Mouse (Mus musculus): ENCODE measurements around the gene Pou5f1.

The Pou5f1 gene

DNA sequence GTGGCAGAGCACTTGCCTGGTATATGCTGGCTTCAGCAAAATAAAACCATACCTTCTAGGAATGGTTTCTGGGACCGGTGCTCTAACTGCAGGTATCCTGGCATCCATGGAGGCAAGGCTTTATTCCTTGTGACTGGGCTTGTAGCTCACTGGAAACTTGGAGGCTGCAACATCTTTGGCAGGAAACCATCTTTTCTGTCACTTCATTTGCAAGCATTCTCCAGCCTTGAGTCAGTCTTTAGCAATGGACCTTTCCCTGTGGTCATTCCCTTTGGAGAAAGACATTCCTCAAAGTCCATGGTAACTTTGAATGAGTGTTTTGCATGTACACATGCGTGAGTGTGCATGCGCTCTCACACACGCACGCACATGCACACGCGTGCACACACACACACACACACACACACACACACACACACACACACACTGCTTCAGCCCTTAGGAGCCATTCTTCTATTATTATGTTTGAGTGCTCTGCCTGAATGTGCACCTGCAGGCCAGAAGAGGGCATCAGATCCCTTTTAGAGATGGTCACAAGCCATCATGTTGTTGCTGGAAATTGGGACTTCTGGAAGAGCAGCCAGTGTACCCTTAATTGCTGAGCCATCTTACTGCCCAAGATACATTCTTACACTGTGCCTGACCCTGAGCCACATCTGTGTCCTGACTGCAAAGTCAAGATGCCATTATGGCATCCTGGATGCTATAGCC lies 7.3 kb downstream of the Pou5f1 start:
- DNase-seq (ENCODE audit: low read depth, low spot score) = no peak

DNA sequence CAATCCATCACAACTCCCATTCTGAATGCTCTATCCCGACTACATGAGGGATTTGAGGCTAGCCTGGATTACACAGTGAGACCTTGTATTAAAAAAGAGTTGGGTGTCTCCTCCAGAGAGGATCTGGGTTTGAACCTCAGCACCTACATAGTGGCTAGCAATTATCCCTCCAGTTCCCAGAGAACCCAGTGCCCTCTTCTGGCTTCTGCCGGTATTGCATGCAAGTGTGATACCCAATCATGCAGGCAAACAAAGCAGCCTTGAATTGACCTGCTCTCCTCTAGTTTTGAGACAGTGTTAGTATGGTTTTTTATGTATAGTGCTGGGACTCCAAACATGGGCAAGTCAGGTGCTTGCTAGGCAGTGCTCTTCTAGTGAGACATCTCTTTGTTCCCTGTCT lies 8.1 kb downstream of the Pou5f1 start:
- DNase-seq (ENCODE audit: low read depth, low spot score) = no peak

DNA sequence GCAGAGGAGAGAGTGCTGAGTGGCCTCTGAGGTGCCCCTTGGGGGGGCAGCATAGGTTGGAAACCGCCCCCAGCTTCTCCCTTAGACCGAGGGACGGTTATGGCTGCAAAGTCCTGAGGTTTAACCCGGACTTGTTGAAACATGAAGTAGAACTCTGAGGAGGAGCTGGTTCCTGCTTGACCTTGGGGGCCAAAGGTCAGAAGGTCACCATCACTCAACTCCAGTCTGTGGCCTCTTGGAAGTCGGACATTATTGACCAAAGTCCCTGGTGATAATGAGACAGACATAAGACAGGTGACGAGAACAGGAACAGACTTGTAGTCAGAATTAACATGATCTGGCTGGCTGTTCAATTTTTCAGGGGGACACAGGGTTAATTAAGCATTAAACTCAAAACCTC lies 8.9 kb downstream of the Pou5f1 start:
- no peak for DNase-seq (ENCODE audit: low read depth, low spot score)

DNA sequence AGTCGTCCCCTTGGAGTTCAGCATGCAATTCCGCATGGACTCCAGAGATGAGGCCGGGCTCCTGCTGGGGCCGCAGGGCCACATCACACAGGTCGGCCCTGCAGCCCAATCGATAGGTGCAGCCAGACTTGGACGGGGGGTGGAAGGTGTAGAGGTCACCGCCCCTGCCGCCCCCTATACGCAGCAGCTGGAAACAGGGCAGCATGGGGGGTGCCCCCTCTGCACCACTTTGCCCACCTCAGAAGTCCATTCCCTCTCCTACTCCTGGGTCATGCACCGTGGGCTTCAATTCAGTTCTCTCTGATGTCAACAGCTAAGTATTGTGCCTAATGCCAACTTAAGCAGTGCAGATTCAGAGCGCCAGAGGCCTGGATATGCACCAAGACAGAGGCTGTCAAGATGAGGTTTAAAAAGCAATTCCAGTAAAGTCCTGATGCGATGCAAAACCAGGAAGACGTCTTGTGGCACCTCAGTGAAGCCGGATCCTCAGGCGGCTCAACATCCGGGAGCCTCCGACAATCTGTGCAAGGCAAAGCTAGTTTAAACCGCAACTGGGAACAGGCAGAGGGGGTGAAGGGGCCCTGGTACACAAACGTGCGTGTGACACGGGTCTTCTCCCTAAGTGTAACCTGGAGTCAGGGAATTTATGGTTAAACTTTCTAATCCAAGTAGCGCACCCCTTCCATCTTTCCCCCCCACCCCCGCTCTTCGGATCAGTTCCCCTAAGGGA lies 10.3 kb downstream of the Pou5f1 start:
- DNase-seq (ENCODE audit: low read depth, low spot score) = no peak

DNA sequence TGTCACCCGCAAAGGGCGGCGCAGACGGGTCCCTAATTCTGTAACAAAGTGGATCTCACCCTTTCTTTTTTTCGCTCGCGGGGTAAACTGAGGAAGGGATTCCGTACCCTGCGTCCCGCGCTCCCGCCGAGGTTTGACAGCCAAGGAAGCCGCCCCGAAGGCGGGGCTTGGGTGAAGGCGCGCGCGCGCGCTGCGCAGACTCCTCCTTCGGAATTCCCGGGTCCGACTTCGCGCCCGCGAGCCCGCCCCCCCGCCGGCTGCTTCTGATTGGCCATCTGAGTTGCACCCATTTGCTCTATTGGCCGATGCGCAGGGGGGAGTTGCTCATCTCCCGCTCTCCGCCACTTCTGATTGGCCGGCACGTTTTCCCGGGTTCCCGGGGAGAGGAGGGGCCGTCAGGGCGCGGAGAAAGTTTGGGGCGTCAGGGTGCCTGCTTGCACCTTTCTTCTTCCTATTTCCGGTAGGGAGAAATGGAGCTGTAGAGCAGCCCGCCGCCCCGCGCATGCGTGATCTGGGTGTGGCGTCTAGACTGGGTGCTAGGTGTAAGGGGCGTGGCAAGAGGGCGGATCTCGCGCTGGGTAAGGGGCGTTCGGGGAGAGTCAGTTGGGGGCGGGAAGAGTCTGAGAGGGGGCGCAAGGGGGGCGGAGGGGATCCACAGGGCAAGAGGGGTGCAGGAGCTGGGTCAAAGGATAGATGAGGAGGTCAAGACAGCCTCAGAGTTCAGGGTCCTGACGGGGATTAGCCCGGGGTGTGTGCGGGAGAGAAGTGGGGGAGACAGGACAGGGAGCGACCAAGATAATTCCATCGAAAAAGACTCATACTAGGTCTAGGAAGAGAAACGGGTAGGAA lies 11.1 kb downstream of the Pou5f1 start, which contains the start of the genes Tcf19 and Cchcr1:
Gene Tcf19, minus strand, starts transcription at position 173 of the 849 bp plus-strand sequence.
Gene Cchcr1, plus strand, starts transcription at position 449 of the 849 bp plus-strand sequence.
- DNase-seq (ENCODE audit: low read depth, low spot score) = peak; percentile 98

DNA sequence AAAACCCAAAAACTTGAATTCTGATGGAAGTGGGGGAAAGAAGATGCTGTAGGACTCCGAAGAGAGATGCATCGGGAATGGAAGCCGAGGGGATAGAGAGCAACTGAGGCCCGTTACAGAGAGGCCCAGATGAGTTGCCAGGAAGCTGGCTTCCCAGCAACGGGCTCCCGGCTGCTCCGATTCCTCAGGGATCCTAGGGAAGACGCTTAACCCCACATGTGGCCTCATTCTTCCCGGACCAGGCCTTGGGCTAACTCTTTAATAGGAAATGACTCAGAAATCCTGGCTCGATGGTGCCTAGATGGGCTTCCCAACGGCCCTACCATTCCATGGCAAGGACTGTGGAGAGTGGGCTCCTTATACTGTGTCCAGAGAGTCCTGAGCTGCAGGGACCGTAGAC lies 11.7 kb downstream of the Pou5f1 start:
- DNase-seq (ENCODE audit: low read depth, low spot score) = no peak

DNA sequence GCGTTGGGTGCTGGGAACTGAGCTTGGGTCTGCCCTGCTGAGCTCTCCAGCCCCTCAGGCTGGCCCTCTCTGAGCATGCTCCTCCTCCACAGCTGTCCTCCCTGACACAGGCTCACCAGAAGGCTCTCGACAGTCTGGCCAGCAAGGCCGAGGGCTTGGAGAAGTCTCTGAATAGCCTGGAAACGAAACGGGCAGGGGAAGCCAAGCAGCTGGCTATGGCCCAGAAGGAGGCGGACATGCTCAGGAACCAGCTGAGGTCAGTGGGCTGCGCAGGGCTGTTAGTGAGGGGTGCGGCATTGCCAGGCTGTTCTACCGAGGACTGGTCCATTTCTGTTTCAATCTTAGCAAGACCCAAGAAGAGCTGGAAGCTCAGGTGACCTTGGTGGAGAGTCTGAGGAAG lies 18.5 kb downstream of the Pou5f1 start:
- DNase-seq (ENCODE audit: low read depth, low spot score) = no peak

DNA sequence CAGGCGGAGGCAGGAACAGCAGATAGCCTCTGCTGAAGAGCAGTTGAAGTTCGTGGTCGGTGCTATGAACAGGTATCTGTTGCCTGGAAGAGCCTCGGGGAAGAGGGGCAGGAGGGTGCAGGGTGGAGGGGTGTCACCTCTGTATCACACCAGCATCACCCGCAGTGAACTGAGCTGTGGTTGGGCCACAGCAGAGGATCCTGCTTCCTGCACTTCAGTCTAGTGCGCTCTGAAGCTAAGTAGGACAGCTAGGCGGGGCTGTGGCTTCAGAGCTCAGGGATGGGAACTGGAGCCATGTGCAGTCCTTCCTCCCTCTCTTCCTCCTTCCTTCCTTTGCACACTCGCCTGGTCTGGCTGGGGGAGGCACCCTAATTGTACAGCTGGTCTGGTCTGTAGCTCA lies 20.8 kb downstream of the Pou5f1 start:
- no peak for DNase-seq (ENCODE audit: low read depth, low spot score)

DNA sequence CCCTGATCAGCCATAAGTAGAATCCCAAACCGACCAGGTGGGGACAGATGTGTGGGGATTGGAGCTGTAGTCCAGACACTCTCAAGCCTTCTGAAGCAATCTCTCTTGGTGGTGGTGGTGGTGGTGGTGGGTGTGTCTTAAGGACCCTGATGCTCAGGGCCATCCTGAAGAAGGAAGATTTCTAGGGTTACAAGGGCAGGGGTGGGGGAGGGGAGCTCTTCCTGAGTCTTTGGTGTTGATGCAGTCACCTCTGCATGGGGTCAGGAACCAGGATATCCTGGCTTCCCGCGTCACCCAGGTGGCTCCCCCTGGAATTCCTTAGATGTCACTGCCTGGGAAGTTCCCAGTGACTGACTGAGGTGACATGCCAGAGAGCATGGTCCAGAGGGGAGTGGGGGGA lies 26.5 kb downstream of the Pou5f1 start:
- DNase-seq (ENCODE audit: low read depth, low spot score) = no peak

DNA sequence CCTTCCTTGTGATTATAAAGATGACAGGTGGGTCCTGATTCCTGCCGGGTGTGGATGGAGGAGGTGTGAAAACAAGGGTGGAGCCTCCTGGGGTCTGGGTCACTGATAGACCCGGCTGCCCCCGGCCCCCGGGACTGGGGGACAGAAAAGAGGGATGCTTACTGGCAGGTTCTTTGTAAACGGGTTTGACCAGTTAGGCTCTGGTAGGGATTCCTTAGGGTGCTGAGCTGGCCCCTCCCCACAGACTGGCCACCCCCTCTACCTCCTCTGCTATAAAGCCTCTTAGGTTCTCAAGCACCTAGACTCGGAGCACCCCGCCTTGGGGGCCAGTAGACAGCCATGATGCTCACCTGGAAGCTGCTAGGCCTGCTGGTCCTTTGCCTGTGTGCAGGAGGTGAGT lies 27.1 kb downstream of the Pou5f1 start, which contains the start of gene Psors1c2:
Gene Psors1c2, plus strand, starts transcription at position 301 of the 400 bp plus-strand sequence.
- no peak for DNase-seq (ENCODE audit: low read depth, low spot score)

DNA sequence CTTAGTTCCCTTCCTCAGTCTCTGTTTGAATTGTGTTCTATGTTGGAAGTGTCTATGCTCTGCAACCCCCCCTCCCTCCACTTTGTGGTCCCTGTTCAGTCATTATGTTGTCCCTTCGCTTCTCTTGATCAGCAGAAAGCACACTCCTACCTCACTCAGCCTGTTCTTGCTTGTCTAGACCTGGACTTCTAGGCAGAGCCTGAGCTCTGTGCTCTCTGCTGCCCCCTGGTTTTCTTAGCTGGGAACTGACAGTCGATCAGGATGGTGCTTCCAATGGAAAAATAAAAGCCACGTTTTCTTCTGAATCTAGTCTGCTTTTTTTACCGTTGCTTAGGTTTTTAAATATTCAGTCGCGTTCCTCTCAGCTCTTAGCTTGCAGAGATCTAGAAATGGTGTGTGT lies 28.5 kb downstream of the Pou5f1 start:
- no peak for DNase-seq (ENCODE audit: low read depth, low spot score)

DNA sequence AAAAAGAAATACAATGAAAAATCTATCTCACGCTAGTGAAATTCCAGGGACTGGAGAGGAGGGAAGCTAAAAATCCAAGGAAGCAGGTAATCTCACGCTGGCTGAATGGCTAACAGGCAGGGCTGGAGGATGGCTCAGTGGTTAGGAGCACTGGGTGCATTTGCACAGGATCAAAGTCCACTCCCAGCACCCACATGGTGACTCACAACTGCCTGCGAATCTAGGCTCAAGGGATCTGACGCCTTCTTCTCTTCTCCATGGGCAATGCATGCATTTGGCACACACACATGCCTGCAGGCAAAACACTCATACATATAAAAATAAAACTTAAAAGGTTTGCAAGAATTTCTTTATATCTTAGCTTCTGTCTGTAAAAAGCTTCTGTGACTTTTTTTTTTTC lies 31.6 kb downstream of the Pou5f1 start:
- DNase-seq (ENCODE audit: low read depth, low spot score) = no peak

DNA sequence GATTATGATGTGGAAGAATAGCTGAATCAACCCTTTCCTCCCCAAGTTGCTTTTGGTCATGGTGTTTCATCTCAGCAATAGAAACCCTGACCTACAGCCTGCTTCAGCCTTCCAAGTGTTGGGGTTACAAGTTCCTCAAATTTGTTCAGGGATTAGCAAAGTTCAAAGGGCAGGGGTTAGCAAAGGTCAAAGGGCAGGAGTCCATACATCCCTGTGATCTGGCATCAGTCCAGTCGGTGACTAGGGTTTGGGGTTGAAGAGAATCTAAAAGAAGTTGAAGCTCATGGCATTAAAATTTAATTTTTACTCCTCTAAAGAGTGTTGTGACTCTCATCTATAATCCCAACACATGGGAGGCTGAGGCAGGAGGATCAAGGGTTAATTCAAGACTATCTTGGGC lies 32.7 kb downstream of the Pou5f1 start:
- DNase-seq (ENCODE audit: low read depth, low spot score) = no peak

DNA sequence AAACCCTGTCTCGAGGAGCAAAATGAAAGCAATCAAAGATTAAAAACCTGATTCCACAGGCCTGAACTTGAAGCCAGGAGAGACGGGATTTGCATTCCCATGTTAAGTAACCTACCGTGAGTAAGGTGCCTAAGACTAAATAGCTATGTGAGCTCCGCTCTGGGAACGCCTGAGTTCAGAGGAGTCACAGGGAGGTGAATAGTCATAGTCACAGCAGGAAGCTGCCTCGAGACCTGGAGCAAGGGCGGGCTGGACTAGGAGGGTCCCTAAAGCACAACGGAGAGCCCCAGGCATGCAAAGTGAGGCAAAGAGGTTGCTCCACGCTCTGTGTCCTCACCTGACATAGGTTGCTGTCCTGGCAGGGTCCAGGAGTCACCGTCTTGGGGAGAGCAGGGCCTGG lies 33.7 kb downstream of the Pou5f1 start:
- DNase-seq (ENCODE audit: low read depth, low spot score) = no peak

DNA sequence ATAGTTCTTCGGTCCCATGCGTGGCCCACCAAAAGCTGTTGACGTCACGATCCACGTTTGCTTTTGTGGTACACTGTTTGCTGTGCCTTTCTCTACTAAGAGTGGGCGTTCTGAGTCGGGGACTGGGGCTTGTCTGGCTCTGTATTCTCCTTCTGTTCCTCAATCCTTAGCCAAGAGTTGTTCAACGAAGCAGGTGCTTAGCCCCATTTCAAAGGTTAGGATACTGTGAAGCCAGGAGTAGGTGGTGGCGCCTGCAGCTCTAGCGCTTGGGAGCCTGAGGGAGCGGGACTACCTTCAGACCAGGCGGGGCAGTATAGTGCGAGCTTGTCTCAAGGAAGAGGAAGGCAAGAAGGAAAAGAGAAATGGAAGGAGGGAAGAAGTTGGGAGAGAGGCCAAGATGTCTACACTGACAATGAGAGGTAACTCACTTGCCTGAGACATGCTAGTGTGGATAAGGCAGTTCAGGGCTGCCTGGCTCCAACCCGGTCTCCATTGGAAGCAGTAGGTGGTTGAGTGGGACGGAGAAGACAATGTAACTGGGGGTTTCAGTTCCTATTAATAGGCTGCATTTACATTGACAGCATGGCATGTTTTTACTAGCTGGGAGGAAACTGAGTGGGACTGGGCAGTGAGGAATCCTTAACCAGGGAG lies 37.1 kb downstream of the Pou5f1 start:
- no peak for DNase-seq (ENCODE audit: low read depth, low spot score)

DNA sequence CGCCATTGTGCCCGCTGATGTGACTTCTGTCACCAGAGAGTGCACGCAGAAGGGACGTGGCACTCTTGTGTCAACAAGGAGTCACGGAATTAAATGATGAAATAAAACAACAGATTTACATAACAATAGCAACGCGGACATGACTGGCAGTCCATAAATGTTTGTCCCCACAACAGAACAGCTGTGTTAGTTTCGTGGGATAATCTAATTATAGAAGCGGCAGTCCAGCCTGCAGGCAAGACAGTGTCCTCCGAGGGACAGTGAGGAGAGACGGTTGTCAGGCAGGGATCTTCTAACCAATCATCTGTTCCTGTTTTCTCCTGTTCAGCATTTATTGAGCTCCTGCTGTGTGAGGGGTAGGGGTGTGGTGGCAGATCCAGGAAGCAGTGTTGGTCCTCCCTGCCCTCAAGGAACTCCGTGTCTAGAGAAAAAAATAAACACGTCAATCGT lies 37.6 kb downstream of the Pou5f1 start:
- DNase-seq (ENCODE audit: low read depth, low spot score) = no peak

DNA sequence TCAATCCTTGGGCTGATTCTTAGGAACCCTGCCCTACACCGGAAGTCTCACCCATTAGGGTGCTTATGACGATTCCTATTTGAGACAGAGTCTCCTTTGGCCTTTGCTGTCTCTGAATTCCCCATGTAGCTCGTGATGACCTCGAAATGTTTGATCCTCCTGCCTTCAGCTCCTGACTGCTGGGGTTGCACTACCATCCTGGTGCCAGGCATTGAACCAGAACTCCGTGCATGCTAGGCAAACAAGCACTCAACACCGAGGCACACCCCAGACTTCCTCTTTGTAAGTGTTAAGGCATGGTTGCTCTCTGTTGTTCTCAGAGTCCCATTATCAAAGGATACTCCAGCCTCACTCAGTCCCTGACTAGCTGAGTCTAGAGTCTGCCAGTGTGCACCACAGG lies 38.2 kb downstream of the Pou5f1 start:
- DNase-seq (ENCODE audit: low read depth, low spot score) = no peak

DNA sequence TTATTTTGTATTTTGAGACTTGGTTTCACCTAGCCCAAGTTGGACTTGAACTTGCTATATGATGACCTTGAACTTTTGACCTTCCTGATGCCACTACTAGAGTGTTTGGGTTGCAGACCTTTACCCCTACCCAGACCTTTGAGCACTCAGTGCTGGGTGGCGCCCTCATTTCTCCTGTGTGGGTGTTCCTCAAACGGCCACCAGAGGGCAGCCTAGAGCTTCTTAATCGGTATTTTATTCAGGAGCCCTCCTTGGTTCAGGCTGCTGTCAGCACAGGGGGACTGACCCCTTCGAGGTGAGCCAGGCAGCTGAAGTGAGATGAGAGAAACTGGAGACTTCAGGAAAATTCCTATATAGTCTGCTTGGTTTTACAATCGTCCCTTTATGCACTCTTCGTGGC lies 38.9 kb downstream of the Pou5f1 start:
- no peak for DNase-seq (ENCODE audit: low read depth, low spot score)

DNA sequence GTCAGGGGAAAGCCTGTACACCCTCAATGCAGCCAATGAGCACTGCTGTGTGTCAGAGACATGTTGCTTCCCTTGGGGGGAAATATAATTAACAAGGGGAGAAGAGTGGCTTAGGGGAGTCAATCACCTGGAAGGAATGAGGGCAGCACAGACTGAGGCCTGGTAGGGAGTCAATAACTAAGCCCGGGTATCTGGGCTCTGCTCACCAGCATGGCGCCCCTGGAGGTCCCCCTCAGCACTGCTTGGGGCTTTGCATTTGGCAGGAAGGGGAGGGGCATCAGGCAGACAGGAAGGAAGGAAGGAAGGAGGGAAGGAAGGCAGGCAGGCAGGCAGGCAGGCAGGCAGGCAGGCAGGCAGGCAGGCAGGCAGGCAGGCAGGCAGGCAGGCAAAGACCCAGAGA lies 41.6 kb downstream of the Pou5f1 start:
- no peak for DNase-seq (ENCODE audit: low read depth, low spot score)

DNA sequence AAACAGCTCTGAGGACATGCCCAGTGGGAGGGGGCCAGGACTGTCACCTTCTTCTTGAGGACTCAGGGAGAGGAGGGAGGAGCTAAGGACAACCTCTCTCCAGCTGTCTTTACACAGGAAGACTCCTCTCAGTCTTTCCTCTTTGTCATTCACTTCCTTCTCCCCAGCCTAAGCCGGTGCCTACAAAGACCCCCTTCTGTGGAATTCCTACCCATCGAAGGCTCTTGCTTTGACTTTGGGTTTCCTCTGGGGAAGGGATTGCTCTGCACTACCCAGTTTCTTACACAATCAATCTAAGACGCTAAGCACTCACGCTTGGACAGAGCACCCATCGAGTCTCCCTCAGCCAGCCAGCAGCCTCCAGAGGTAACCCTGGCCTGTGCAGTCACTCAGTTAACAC lies 42.8 kb downstream of the Pou5f1 start:
- DNase-seq (ENCODE audit: low read depth, low spot score) = no peak

DNA sequence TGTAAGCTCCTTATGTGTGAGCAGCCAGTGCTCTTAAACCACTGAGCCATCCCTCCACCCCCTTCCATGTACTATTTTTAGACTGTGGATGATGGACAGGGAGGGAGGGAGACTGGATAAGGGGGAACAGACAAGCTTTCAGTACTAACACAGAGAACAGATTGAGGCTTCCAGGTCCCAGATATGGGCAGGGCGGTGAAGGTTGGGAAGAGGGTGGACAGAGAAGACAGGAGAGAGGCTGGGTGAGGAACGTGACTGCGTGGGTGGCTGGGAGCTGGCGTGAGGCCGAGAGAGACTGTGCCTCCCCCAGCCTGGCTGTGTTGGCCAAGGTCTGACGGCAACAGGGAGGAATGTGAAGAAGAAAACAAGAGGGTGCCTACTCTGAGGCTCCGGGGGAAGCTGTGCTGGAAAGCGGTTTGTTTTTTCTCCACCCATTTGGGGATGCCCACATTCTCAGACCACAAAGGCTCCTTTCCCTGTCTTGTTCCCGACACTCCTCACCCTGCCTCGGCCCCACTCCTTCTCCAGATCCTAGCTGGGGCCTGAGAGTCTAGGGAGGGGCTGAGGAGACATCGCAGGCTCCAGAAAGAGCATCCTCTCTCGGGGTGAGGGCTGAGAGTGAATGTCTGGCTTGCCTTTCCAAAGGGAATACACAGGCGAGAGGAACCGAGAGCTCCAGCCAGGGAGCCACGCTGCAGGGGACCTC lies 43.8 kb downstream of the Pou5f1 start:
- DNase-seq (ENCODE audit: low read depth, low spot score) = no peak
